Mouse (Mus musculus) kidney, postnatal 14 days (tissue): ENCODE measurements at regions not wholly inside any gene's neighbourhood (a gene's known extent, or its start where the extent isn't known, plus 50 kb on each side); places are given as distances from the start of the nearest gene placed in this dataset.
"Not testable (repeated sequence)": the region's sequence is repeated elsewhere in the genome, so short reads cannot be mapped to it uniquely, and the experiment has no call there.

Experiments used
- DNase-seq: peaks from one replicate; pipeline ENCODE4 v3.0.0; 2022; ENCODE audit warnings: mixed read lengths

DNA sequence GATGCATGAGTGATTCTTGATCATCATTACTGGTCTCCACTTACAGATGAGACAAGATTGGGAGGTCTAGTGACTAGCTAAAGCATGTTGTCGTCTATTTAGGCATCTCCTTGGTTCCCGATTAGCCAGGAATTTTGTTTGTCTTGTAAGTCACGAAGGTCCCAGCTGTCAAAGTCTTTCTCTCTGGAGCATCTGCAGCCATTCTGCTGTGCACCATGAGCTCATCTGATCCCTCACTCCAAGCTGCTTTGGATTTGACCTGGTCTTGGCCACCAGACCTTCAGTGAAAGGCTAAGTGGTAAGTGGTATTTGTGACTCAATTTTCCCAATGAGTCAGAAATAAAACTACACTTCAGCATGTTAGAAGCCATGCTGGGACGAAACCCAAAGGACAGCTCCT lies 53.3 kb upstream of the Creb5 start:
- DNase-seq, result no peak

DNA sequence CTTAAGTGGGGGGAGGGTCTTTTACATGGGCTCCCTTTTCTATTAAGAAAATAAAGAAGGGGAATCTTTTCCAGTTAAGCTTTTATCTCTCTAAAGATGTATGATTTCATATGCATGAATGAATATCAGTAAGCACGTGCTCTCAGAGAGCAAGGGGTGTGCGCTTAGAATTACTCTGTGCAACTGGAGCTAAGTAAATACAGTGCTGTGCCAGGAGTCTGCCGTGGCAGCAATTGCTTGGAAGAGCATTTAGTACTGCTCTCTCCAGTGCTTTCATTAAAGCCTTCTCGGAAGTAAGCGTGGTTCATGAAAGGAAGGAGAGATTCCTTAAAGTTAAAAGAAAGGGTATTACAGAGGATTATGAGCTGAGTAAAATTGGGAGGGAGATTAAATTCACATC lies 54.5 kb upstream of the Creb5 start:
- no peak for DNase-seq

DNA sequence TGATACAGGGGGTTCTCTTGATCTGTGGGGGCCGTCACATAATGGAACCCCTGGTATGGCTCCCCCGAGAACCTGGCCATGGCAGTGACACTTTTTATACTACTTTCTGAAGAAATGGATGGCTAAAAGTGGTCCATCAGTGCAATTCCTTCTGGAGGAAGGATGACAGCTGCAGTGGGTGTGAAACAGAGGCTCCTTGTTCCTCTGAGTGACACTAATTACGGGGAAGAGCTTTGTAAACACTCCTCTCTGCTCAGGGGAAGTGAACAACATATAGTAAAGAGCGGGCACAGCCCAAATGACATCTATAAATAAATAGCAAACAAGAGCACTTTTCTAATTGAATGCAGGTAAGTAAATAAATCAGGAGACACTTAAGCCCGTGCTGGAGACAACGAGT lies 57.7 kb upstream of the Creb5 start:
- no peak for DNase-seq

DNA sequence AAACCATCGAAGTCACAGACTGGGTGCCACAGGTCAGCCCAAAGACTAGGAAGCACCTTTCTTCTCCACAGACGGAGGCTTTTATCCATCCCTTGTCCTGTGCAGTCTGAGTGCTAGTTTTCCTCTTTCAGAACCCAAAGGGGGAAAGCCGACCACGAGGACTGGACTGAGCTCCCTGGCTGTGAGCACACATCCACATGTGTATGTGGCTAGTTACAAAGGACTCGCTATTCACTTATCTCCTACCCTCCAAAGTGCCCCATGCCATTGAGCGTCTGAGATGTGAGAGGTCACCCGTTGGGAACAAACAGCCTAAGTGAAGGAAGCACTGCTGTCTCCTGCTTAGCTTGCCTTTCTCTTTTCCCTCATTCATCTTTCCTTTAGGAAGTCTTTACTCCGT lies 65.0 kb upstream of the Creb5 start:
- no peak for DNase-seq

DNA sequence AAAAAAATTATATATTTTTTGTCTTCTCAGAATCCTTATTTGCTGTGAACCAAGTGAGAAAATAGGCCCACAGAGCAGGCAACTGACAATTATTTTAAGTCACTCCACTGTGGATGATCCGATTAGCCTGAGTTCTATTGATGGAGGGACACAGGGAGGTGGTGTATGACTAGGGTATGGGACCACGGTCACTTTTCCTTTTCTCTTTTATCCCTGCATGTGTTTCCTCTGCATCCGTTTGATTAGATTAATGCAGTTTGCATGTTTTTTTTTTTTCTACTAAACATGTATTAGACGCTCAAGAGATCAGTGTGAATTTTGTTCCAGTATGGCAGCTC lies 65.4 kb upstream of the Creb5 start:
- no peak for DNase-seq

DNA sequence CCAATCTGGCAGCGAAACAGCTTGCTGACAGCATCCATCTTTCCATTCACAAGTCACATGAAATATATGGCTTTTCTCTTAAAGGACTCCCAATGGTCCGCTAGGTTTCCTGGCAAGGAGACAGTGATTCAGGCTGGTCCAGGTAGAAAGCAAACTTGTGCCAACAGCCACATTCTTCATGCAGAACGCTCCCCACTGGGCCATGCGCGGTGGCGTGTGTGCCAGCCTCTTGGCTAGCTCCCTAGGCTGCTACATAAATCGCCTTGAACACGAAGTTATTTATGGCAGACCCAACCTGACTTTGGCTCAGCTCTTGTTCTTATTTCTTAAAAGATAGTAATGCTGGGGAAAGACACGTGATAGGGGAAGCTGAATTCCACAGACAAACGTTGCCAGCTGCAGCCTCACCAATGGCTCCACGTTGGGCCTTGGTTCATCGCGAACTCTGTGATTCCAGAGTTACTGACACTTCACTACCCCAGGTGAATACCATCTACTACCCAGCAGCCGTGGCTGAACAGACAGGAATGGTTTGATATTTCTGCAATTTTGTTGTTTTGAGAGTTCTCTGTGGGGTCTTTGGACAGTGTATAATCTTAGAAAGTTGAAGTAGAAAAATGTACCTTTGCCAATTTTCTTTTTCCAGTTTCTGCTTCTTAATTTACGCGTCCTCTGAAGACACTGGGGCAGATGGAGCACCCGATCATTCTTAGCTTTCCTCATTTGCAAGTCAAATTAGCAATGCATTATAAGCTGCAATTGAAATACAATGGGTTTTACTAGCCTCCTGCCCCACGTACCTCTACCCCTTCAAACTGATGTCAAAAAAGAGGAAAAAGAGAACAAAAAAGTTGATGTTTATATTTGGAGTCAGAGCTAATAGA lies 66.0 kb upstream of the Creb5 start:
- peak; percentile 15 for DNase-seq

DNA sequence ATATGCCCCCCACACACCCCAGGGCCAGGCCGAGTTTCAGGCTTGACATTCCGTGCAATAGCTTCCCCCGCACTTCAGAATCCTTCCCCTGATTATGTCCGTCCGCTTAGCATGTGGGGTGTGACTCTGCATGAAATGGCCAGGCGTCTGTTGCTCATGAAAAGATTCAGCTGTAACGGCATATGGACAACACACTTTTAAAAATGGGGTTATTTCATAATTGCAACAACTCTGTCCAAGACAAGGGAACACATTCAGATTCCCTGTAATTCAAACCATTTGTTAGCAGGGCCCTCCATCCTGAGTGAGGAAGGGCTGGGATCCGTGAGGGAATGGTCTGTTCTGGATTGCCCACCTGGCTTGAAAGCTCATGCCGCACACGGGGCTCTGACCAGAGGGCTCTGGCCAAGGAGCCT lies 68.2 kb upstream of the Creb5 start:
- no peak for DNase-seq

DNA sequence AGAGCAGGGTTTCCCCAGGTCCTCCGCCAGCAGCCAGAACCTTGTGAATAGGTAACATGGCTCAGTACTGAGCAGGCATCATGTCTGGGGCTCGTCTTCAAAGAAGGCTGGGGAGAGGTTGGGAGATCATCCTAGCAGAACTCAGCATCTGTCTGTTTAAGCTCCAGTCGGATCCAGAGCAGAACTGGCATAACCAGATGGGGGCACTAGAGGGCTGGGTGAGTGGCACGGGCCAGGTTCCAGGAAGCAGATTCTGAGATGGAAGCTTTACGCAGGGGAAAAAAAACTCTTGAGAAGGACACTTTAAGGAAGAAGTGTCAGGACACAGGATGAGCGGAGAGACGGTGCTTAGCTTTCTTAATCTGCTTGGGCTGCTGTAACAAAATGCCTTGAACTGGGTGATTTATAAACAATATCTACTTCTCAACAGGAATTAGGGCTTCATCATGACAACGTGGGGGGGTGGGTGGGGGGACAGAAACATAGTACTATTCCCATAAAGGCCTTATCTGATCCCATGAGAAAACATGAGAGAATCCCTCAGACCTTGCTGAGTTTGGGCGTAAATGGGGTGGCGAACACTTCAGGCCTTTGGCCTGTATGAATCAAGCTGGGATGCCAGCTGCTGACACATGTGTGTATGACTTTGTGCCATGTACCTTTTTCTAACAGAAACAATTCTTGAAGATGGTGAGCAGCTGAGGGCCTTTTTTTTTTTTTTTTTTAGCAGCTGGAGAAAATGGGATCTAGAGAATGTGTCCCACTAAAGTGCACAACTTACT lies 69.6 kb upstream of the Creb5 start:
- DNase-seq, result peak; percentile 65

DNA sequence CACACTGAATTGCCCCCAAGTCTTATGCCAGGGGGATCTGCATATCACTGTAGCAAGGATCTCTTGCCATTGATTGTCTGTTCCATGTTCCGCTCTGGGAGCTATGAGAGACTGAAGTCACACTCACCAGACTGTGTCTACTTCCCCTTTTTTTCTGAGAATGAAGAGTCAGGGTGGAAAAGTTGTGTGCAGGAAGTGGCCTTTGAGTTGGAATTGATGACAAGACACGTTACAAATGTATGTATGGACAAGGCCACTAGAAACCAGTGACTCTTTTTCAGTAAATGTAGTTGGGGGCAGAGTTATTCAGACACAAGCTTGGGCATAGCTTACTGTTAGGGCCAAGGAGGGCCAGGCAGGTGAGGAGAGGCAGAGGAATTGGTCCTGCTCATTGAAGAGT lies 70.4 kb upstream of the Creb5 start:
- no peak for DNase-seq

DNA sequence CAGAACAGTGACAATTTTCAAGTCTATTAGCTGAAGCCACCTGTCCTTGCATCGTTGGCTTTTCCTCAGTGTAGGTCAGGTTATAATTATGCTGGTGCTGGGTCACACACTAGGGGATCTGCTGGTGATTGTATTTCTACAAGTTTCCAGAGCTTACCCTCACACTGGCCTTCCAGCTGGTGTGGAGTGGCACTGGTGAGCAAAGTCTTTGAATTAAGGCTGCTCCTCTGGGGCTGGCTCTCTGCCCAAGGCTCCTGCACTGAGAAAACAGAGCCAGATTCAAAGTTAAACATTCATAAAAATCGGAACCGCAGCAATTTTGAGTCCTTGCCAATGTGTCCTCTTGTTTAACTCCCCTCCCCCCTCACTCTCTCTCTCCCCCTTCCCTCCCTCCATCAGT lies 75.7 kb upstream of the Creb5 start:
- peak; percentile 90 for DNase-seq

DNA sequence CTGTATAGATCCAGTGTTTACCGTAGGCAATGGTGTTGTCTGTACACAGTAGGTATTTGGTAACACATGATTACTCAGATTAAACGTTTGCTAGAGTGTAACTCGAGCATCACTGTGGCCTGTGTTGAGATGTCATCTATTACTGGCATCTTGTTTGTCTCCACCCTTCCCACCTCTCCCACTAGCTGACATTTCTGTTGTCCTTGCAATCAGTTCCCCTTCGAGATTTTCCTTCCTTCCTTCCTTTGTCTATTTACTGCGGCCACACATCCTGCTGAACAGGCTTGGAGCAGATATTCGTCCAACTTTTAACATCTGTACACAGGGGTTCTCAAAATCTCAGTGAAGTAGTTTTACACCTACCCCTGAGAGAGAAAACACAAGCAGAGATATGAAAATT lies 77.7 kb upstream of the Creb5 start:
- DNase-seq, result no peak

DNA sequence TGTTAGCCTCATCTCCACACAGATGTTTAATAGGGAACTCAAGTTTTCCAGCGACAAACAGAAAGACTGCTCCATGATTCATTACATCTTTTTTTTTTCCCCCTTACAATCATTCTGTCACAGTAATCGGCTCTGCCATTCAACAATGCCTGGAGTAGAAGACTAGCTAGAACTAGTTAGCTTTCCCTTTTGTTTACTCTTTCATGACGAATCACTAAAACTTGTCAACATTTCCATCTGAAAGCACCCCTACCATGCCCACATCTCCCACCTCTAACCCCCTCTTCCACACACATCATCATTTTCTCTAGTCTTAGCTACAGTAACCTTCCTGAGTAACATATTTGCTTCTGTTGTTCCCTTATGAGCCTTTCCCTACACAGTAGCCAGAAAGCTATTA lies 78.6 kb upstream of the Creb5 start:
- DNase-seq, result no peak

DNA sequence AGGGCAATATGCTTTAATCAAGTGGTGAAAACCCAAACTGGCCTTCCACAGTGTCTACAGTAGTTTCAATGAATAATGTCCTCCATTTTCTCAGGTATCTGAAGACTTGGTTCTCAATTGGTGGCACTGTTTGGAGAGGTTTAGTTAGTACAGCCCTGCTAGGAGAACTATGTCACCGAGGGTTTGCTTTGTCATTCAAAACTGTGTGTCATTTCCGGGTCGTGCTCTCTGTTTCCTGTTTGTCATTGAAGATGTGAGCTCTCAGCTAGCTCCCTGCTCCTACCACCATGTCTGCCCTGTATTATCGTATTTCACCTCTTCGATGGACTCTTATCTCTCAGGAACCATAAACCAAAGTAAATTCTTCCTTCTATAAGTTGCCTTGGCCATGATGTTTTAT lies 79.3 kb upstream of the Creb5 start:
- no peak for DNase-seq

DNA sequence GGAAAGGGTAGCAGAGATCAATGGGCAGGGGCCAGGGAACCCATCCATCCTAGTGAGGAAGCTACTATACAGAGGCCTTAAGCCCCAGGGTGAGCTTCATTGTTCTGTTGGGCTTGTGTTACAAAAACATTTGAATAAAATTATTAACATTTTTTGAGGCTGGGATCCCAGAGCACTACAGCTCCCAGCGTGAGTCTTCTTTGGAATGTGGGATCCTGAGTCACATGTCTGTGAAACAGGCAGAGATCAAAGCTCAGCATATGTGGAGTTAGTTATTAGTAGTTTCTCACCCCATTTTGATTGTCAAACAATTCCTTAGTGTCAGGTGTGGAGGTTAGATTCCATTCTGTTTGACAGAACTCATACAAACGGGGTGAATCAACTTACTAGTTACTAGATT lies 79.7 kb upstream of the Creb5 start:
- no peak for DNase-seq

DNA sequence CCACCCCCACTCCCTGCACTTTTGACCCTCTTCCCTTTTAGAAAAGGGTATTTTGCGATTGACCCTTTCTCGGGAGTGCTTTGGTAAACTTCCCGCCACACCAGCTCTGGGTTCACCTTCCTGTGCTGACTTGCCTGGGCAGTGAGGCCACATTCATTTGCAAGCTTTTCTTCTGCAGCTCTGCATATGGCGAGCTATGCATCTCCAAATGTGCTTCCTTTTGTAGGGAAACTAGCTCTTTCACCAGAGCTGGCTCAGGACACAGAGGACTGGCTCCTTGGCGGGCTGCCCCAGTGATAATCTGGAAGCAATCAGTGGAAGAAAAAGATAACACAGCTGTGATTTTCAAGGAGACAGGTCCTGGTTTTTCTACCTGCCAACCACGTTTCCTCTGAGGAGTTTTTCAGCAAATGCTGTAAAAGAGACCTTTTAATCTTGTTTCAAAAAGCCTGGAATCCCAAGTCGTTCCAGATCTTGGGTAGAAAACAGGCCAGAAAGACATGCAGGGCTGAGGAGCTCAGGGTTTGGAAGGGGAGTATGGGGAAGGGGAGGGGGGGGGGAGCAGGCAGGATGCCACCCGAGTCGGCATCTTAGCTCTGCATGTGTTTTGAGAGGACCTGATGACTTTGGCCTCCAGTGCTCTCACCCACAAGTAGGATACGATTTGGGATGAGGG lies 85.7 kb upstream of the Creb5 start:
- DNase-seq, result no peak

DNA sequence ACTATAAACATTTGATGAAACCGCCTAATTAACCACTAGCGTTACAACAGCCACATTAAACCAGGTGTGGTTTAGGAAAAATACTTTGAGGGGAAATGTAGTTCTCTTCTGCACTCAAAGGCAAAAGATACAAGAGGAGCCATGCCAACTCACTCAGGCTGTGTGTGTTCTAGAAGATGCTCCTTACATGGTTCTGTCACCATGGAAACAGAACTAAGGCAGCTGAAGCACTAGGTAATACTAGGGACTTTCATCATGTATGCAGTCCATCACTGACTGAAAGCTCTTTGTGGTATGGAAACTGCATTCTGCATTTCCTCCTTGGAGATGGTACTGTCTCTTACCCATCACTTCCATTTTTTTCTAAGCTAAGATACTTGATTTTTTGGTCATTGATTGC lies 87.6 kb upstream of the Creb5 start:
- DNase-seq, result no peak

DNA sequence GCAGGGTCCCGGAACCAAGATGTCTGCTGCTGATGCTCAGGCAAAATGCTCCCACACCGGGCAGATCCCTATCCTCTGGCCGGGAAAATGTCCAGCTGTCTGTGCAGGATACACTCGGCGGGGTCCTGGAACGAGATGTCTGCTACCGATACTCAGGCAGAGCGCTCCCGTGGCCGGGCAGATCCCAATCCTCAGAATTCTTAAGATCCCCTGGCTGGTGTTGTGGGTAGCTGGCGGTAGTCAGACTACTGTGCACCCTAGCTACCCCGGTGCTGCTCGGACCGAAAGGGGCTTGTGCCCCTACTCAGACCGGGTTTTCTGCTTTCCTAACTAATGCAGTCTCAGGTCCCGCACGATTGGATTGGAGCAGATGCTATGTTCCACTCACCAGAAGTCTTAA lies 104.9 kb upstream of the Creb5 start:
- DNase-seq, result not testable (repeated sequence)

DNA sequence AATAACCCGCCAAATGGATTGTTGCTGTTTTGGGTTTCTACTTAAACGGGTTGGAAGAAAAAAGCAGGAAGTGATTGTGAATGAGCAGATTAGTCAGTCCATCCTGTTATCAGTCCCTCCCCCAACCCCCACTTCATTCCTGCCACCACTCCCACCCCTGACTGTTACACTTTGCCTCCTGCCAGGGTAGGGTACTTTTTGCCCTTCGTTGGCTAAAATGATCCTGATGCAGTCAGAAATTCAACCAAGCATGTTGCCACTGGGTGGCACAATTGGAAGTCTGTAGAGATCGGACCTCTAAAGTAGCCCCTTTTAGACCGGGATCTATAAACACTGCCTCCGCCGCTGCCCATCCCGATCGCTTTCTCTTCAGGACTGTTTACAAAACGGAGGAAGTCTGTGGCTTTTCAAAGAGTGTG lies 96.0 kb upstream of the Jazf1 start:
- peak; percentile 43 for DNase-seq

DNA sequence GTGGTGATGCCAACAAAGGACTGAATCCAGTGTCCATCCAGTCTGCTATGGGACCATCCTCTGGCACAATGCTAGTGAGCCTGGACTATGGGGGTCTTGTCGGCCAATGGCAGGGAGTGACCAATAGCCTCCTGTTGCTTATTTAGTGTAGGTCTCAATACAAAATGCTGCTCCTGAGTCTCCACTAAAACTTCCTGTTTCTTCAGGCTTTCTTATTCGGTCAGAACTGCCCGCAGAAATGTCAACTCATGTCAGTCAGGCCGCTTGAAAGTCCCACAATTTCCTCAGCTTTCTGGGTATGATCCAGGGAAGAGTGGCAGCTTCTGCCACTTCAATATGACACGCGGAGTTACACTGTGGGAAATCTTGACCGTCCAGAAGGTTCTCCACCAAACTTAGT lies 94.7 kb upstream of the Jazf1 start:
- no peak for DNase-seq

DNA sequence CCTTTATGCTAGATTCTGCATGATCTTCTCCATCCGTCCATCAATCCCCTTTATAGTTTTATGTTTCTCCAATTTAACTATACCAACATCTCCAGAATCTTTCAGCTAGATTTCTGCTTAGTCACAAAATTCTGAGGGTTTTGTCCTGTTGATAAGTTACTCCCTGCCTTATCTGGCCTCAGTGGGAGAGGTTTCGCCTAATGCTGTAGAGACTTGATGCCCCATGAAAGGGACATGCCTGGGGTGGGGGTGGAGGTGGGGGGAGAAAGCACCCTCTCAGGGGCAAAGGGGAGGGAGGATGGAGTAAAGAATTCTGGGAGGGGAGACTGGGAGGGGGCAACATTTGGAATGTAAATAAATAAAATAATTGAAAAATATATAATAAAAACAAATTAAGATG lies 93.2 kb upstream of the Jazf1 start:
- no peak for DNase-seq

DNA sequence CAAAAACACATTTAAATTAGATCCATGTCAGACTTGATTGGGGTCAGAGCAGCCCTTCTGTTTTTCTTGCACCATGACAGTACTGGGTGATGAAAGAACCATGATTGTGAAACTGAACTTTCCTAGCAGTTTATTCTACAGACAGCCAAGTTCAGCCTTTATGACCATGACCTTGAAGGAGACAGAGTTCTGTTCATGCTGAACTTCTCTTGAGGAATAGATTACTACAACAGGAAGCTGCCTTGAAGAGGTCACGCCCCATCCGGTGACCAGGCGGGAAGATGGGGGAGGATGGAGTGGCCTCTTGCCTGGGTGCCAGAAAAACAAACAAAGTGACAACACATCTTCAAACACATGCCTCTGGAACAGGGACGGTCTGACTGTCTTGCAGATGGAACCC lies 86.2 kb upstream of the Jazf1 start:
- DNase-seq, result peak; percentile 60

DNA sequence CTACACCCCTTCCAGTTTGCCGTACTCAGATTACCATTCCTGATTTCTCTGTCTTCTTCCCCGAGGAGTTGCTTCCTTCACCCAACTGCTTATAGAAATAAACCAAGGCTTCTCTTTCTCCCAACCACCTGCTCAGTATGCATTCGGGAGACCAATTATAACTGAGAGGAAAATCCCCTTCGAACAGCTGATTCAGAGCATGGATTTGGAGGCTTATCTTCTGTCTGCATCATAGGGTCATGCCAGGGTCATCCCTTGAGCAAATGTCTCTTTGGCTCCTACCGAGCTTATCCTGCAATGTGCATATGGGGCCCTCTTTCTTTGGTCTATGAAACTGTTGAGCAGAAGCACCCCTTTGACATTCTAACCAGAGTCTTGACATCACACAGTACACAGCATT lies 79.0 kb upstream of the Jazf1 start:
- DNase-seq, result no peak

DNA sequence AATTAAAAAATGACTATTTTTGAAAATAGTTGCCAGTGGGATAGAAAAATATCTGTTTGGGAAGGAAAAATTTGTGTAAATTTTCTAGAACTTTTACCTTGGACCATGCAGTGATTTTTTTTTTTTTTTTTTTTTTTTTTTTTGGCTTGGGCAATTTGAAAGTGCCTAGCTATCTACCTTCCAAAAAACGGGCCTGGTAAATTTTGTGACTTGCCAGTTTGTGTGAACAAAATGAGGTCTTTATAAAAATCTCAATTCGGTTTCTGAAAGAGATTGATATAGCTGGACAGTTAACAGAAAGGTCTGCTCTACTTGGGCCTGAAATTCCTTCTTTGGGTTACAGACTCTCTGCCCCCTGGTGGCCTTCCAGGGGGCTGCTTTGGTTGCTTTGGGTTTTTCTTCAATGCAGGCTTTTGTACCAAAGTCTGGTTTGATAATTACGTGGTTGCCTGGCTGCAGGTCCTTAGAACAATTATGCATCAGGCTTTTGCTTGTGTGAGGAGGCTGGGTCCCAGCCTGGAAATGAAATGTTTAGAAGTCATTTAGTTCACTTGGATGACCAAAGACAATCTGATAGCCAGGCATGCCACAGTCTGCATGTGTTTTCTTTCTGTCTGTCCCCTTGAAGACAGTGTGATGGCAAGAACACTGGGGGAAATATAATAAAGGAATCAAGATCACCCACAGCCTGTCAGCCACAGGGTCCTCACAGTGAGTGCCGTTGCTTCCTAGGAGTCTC lies 75.6 kb upstream of the Jazf1 start:
- DNase-seq, result peak; percentile 49
